Mouse (Mus musculus) layer of hippocampus, adult 18-20 months (tissue): ENCODE measurements around the gene Rab37. TPM values are rescaled to one million over a fixed set of nuclear protein-coding genes. Genes with fewer than 3 reads are reported as not detected.

Source experiments
- DNase-seq, 2 experiments: peaks; one replicate each; pipeline ENCODE4 v3.0.0; 2022; ENCODE audit warnings: low spot score in 2 of 2
- total RNA-seq, 2 experiments: library from RNA; stranded (reverse); gene quantifications; 2 replicates each; pipeline ENCODE4 v1.2.3; 2021

The Rab37 gene
- total RNA-seq, 2 experiments from 2014 or later, result 3.7 to 4.2 TPM

GRCm38 (mm10) chr11:115129508-115130126, 38.4 kb downstream of the Rab37 start:
- DNase-seq, result no peak

- DNase-seq, result no peak
These were observed 40.6 kb downstream of the Rab37 start for GRCm38 (mm10) chr11:115131768-115132381.

- peak in 1 of 2 experiments; percentile 4 for DNase-seq
These were observed 42.6 kb downstream of the Rab37 start, which contains the start of gene Cd300lf for GRCm38 (mm10) chr11:115133800-115134199. Cd300lf (minus strand) TSS chr11:115133992.

DNA sequence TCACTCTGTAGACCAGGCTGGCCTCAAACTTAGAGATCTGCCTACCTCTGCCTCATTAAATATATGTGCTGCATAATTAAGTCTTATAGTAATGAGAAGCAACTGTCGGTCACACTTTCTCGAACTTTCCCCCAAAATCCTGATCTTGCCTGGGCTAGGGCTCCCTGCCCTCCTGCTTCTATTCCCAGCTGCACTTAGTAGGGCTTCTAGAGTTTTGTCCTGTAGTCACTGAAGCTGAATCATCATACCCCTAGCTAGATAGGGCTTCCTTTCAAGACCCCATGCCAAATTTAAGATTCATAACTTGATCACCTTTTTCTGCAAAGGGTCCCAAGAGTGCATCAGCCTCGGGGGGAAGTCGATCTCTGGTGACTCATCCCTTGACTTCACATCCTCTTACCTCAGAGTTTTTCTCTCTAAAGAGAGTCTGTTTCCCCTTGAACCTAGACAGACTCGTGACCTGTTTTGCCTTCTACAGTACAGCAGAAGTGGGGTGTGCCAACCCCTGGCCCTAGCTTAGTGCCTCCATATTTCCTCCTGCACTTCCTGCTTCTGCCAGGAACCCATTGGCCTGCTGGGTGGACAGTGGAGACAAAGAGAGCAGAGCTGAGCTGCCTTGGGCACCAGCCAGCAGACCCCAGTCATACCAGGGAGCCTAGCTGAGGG, 47.5 kb downstream of the Rab37 start:
- DNase-seq, result no peak

DNA sequence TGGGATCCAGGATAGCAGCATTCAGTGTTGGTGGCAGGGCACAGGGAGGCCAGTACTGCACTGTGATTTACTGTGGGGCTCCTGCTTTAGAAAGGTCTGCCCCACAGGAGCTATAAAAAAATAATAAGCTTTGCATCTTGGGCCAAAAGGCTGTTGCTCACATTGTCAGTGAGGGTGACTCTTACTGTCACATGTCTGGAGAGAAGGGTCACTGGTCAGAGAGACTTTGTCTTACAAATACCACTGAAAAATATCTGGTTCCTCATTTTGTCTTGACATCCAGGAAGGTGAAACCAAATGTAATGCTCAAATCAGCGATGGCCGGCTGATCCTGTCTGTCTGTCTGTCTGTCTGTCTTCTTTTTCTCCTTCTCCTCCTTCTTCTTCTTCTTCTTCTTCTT, 50.7 kb downstream of the Rab37 start:
- no peak for DNase-seq

DNA sequence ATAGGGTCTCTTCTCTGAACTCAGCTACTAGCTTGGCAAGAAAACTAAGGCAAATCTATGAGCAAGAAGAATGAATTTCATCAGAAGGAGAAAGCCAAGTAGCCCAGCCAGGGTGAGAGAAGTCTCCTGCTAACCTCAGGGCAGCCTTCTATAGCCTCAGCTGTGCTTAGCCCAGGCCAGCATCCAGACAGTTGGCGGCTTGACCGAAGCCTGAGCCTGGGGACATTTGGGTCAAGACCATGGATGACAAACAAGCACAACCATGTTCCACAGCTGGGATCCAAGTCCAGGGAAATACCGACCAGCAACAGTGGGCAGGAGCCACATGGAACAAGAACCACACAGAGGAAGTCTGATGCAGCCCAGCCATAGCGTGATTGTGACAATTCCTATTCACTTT, 56.6 kb downstream of the Rab37 start:
- DNase-seq, result no peak

GRCm38 (mm10) chr11:115150741-115151254, 59.6 kb downstream of the Rab37 start:
- DNase-seq, result no peak

DNA sequence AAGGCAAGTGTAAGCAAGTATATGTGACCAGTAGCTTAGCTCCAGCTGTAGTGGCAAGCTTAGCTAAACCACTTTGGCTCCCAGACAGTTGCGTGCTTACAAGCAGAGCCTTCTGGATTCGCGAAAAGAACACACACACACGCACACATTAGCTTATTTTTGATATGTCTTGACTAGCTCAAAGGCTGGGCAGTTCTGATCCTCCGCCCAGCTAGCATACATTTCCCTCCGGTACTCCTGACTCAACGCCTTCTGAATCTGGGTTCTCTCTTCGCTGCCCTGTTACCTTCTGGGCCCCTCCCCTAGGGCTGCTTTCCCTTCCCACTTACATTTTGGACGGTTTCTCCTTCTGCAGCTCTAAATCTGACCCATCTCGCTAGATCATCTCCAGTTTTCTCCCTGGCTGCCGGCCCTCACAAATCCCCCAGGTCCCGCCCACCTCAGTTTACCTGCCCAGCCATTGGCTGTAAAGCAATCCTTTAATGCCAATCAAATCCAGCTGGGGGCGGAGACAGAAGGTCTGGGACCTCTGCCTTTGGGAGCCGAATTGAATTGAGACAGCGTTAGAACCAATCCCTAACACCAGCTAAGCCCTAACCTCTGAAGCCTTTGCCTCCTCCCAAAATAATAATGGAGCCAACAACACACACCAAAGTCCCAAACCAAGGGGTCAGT, 60.7 kb downstream of the Rab37 start:
- peak in 1 of 2 experiments; percentile 33 for DNase-seq

DNA sequence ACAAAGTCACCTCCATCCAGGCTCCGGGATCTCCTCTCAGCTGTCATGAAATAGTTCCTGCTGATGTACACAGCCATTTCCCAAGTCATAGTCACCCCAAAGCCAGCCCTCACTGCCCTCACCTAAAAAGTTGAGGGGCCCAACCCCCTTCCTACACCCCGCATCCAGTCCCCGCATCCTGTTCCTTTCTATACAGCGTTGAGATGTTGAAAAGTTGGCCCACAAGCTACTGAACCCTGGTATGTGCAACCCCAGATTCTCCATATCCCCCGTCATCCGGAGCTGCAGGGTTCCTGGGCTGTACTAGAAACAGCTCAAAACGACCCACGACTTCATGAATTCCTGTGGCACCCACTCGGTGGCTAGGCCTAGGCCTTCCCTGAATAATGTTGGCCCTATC, 61.9 kb downstream of the Rab37 start:
- DNase-seq, result no peak

GRCm38 (mm10) chr11:115153699-115154292, 62.6 kb downstream of the Rab37 start:
- DNase-seq, result peak in 1 of 2 experiments; percentile 64

DNA sequence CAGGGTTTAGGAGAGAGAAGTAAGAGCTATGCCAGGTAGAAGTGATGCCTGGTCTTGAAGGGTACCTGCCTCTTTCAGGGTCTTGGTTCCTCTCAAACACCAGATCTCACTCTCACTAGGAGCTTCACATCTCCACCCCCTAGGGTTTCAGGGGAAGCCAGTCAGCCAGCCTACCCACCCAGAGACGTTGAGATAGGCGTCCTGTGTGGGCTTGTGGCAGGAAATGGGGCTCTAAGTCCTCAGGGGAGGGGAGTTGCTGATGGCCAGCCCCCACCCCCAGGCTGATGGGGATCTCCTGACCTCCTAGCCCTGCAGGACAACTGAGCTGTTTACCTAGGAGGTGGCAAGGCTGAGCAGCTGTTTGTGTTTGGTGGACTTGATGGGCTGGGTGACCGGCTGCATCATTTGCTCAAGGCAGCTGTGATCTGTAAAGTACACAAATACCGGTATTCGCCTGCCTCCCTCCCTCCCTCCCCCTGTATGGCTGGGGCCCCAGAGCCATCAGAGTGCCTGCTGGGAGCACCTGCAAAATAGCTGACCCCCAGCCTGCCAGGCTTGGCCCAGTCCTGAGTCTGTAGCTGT, 63.9 kb downstream of the Rab37 start:
- DNase-seq, result no peak

- no peak for DNase-seq
These were observed 66.9 kb downstream of the Rab37 start for GRCm38 (mm10) chr11:115157933-115158719.

- DNase-seq, result peak in 1 of 2 experiments; percentile 68
These were observed 69.0 kb downstream of the Rab37 start for GRCm38 (mm10) chr11:115160016-115160797.

GRCm38 (mm10) chr11:115160883-115161577, 69.8 kb downstream of the Rab37 start:
- DNase-seq, result peak in 1 of 2 experiments; percentile 54

DNA sequence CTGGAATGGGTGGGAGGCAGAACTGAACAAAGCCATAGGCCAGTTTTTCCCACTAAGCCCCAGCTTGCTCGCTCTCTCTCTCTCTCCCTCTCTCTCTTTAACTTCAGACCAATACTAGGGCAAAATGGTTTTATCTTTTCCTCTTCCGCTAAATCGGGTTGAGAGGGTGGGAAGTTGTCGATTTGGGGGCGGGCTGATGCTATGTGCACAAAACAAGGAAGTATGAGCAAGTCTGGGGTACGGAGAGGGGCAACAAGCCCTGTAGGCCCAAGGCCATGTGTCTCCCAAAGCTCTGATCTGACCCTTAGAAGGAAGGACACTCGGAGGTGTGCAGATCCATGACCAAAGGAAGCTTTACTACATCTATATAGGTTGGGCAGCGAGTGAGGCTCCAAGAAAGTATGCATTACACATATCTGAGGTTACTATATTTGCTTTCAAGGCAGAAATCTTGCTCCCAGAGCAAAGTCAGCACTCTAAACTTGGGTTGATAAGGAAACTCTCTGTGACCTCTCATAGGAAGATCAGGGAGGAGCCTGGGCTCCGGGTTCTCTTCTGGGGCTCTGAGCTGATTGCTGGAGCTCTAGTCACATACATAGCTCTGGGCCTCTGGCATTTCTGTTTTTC, 70.5 kb downstream of the Rab37 start:
- DNase-seq, result no peak

- no peak for DNase-seq
These were observed 71.0 kb downstream of the Rab37 start for GRCm38 (mm10) chr11:115162205-115162601.

DNA sequence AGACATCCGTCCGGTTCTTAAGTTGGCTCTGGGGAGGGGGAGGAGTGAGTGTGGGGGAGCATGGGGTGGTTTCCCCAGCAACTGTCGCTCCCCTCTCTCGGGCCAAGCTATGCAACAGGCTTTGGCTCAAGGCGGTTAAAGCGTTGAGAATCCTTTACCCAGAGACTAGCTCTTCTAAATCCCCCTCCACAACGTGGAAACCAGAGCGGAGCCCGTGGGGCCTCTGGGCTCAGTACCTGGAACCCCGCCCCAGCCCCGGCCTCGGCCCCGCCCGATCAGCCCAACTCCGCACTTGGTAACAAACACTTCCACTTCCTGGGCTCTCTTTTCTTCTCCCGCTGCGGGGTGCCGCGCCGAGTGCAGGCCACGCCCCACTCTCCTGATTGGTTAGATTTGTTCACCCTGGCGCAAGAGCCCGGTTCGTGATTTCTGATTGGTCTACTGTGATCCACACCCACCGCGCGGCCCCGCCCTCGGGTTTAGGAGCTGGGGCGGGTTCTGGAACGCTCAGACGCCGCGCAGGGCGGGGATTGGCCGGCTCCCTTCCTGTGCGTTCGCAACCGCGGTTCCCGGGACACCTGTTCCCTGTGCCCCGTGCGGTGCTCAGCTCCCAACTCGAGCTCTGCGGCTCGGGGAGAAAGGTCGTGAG, 71.7 kb downstream of the Rab37 start, which contains the start of gene Slc9a3r1:
Slc9a3r1 (plus strand) TSS at position 510 of the 649 bp plus-strand sequence.
- DNase-seq, result peak; percentile 86 to 96
